Mouse (Mus musculus): ENCODE measurements at regions not wholly inside any gene's neighbourhood (a gene's known extent, or its start where the extent isn't known, plus 50 kb on each side); places are given as distances from the start of the nearest gene placed in this dataset.
A peak's percentile ranks its signal among the peaks of the same experiment; 100 is the strongest.

- Histone ChIP-seq H3K4me3 (no peak overlapping the region), H3K36me3 (no peaks in the 10 kb centered on the region), H3K4me2 (no peak overlapping the region), H3K9ac (no peak overlapping the region), H3K27ac (no peak overlapping the region), H3K4me1 (replicated peaks) (no peaks in the 10 kb centered on the region), H3K9me3 (replicated peaks) (no peaks in the 10 kb centered on the region), H3K27me3 (no peaks in the 10 kb centered on the region)
- no peak for ATAC-seq (replicated peaks; ENCODE audit: insufficient number of reproducible peaks, insufficient read depth, low FRiP score, low read depth)
- 30% methylated on average over 3 of the region's 3 CpGs for WGBS
Measured at GRCm38 (mm10) chr1:52397460-52397859, 103.0 kb downstream of the Nab1 start.

GRCm38 (mm10) chr1:52392933-52393332 is 107.5 kb downstream of the Nab1 start:
- no peaks in the 10 kb centered on the region for H3K4me1 ChIP-seq (replicated peaks)
- WGBS: 43% methylated on average over 2 of the region's 2 CpGs
- H3K36me3 ChIP-seq: no peaks in the 10 kb centered on the region
- no peaks in the 10 kb centered on the region for H3K9me3 ChIP-seq (replicated peaks)
- H3K4me3 ChIP-seq: no peak overlapping the region
- no peak overlapping the region for H3K4me2 ChIP-seq
- H3K27me3 ChIP-seq: no peaks in the 10 kb centered on the region
- no peak overlapping the region for H3K9ac ChIP-seq
- no peak overlapping the region for H3K27ac ChIP-seq
- ATAC-seq (replicated peaks; ENCODE audit: insufficient number of reproducible peaks, insufficient read depth, low FRiP score, low read depth): no peak

- no peaks in the 10 kb centered on the region for H3K9me3 ChIP-seq (replicated peaks)
- H3K4me1 ChIP-seq (replicated peaks): no peaks in the 10 kb centered on the region
- WGBS: 69% methylated on average over 6 of the region's 6 CpGs
- no peak overlapping the region for H3K4me2 ChIP-seq
- no peak overlapping the region for H3K4me3 ChIP-seq
- H3K27me3 ChIP-seq: no peaks in the 10 kb centered on the region
- no peaks in the 10 kb centered on the region for H3K36me3 ChIP-seq
- no peak for ATAC-seq (replicated peaks; ENCODE audit: insufficient number of reproducible peaks, insufficient read depth, low FRiP score, low read depth)
- H3K9ac ChIP-seq: no peak overlapping the region
- no peak overlapping the region for H3K27ac ChIP-seq
Measured at GRCm38 (mm10) chr1:52388836-52389235, 111.6 kb downstream of the Nab1 start.

- Histone ChIP-seq H3K9me3 (replicated peaks) (no peaks in the 10 kb centered on the region), H3K4me1 (replicated peaks) (no peaks in the 10 kb centered on the region), H3K36me3 (no peaks in the 10 kb centered on the region), H3K27me3 (no peaks in the 10 kb centered on the region), H3K4me3 (no peak overlapping the region), H3K4me2 (no peak overlapping the region), H3K9ac (no peak overlapping the region), H3K27ac (no peak overlapping the region)
- WGBS: 47% methylated on average over 6 of the region's 6 CpGs
- ATAC-seq (replicated peaks; ENCODE audit: insufficient number of reproducible peaks, insufficient read depth, low FRiP score, low read depth): no peak
Measured at GRCm38 (mm10) chr1:52388118-52388517, 112.4 kb downstream of the Nab1 start.

- no peak for ATAC-seq (replicated peaks; ENCODE audit: insufficient number of reproducible peaks, insufficient read depth, low FRiP score, low read depth)
- WGBS: 82% methylated on average over 3 of the region's 3 CpGs
Measured at GRCm38 (mm10) chr1:52387062-52387461, 113.4 kb downstream of the Nab1 start.

GRCm38 (mm10) chr1:52375320-52375719 is 125.2 kb downstream of the Nab1 start:
- no peak overlapping the region for H3K27ac ChIP-seq

More at GRCm38 (mm10) chr1:52387062-52387461, 113.4 kb downstream of the Nab1 start:
- H3K27me3 ChIP-seq: no peaks in the 10 kb centered on the region
- H3K4me1 ChIP-seq (replicated peaks): no peaks in the 10 kb centered on the region
- no peak overlapping the region for H3K27ac ChIP-seq
- H3K36me3 ChIP-seq: no peaks in the 10 kb centered on the region
- H3K4me2 ChIP-seq: no peak overlapping the region
- H3K9ac ChIP-seq: no peak overlapping the region
- no peaks in the 10 kb centered on the region for H3K9me3 ChIP-seq (replicated peaks)
- no peak overlapping the region for H3K4me3 ChIP-seq

GRCm38 (mm10) chr1:52374666-52375065 is 125.8 kb downstream of the Nab1 start:
- Histone ChIP-seq H3K4me1 (replicated peaks) (no peaks in the 10 kb centered on the region), H3K36me3 (no peaks in the 10 kb centered on the region), H3K27ac (no peak overlapping the region), H3K4me3 (no peak overlapping the region), H3K27me3 (no peaks in the 10 kb centered on the region), H3K9me3 (replicated peaks) (no peaks in the 10 kb centered on the region), H3K9ac (no peak overlapping the region), H3K4me2 (no peak overlapping the region)
- 79% methylated on average over 2 of the region's 2 CpGs for WGBS
- ATAC-seq (replicated peaks; ENCODE audit: insufficient number of reproducible peaks, insufficient read depth, low FRiP score, low read depth): no peak

More at GRCm38 (mm10) chr1:52375320-52375719, 125.2 kb downstream of the Nab1 start:
- Histone ChIP-seq H3K4me2 (no peak overlapping the region), H3K4me3 (no peak overlapping the region), H3K36me3 (no peaks in the 10 kb centered on the region), H3K27me3 (no peaks in the 10 kb centered on the region), H3K9ac (no peak overlapping the region), H3K9me3 (replicated peaks) (no peaks in the 10 kb centered on the region), H3K4me1 (replicated peaks) (no peaks in the 10 kb centered on the region)
- no peak for ATAC-seq (replicated peaks; ENCODE audit: insufficient number of reproducible peaks, insufficient read depth, low FRiP score, low read depth)
- 66% methylated on average over 6 of the region's 6 CpGs for WGBS

GRCm38 (mm10) chr1:52373817-52374216 is 126.7 kb downstream of the Nab1 start:
- no peaks in the 10 kb centered on the region for H3K36me3 ChIP-seq

GRCm38 (mm10) chr1:52366386-52366785 is 133.4 kb upstream of the Gls start:
- H3K4me1 ChIP-seq (replicated peaks): peaks cover 16% of the 10 kb centered on the region; the same call in 1 of the 2 replicates
- no peak overlapping the region for H3K27ac ChIP-seq
- no peaks in the 10 kb centered on the region for H3K9me3 ChIP-seq (replicated peaks)
- H3K4me3 ChIP-seq: no peak overlapping the region
- no peaks in the 10 kb centered on the region for H3K36me3 ChIP-seq
- ATAC-seq (replicated peaks; ENCODE audit: insufficient number of reproducible peaks, insufficient read depth, low FRiP score, low read depth): no peak
- WGBS: 36% methylated on average over 7 of the region's 7 CpGs
- no peak overlapping the region for H3K4me2 ChIP-seq
- H3K27me3 ChIP-seq: no peaks in the 10 kb centered on the region
- H3K9ac ChIP-seq: no peak overlapping the region

More at GRCm38 (mm10) chr1:52373817-52374216, 126.7 kb downstream of the Nab1 start:
- WGBS: 61% methylated on average over 2 of the region's 2 CpGs
- no peak for ATAC-seq (replicated peaks; ENCODE audit: insufficient number of reproducible peaks, insufficient read depth, low FRiP score, low read depth)
- no peaks in the 10 kb centered on the region for H3K27me3 ChIP-seq
- no peaks in the 10 kb centered on the region for H3K9me3 ChIP-seq (replicated peaks)
- H3K4me1 ChIP-seq (replicated peaks): no peaks in the 10 kb centered on the region
- no peak overlapping the region for H3K4me3 ChIP-seq
- no peak overlapping the region for H3K4me2 ChIP-seq
- no peak overlapping the region for H3K9ac ChIP-seq
- no peak overlapping the region for H3K27ac ChIP-seq

- WGBS: 65% methylated on average over 3 of the region's 3 CpGs
- no peak for ATAC-seq (replicated peaks; ENCODE audit: insufficient number of reproducible peaks, insufficient read depth, low FRiP score, low read depth)
- H3K36me3 ChIP-seq: no peaks in the 10 kb centered on the region
- no peaks in the 10 kb centered on the region for H3K27me3 ChIP-seq
- no peak overlapping the region for H3K9ac ChIP-seq
- peaks cover 16% of the 10 kb centered on the region; the same call in 1 of the 2 replicates for H3K4me1 ChIP-seq (replicated peaks)
- H3K4me3 ChIP-seq: no peak overlapping the region
- no peak overlapping the region for H3K27ac ChIP-seq
- H3K4me2 ChIP-seq: no peak overlapping the region
- H3K9me3 ChIP-seq (replicated peaks): no peaks in the 10 kb centered on the region
Measured at GRCm38 (mm10) chr1:52363625-52364024, 130.6 kb upstream of the Gls start.

GRCm38 (mm10) chr1:52362976-52363375 is 129.9 kb upstream of the Gls start:
- Histone ChIP-seq H3K9me3 (replicated peaks) (no peaks in the 10 kb centered on the region), H3K4me3 (no peak overlapping the region), H3K4me2 (no peak overlapping the region), H3K27ac (no peak overlapping the region), H3K4me1 (replicated peaks) (peaks cover 16% of the 10 kb centered on the region; the same call in 1 of the 2 replicates), H3K9ac (no peak overlapping the region), H3K36me3 (no peaks in the 10 kb centered on the region), H3K27me3 (no peaks in the 10 kb centered on the region)
- no peak for ATAC-seq (replicated peaks; ENCODE audit: insufficient number of reproducible peaks, insufficient read depth, low FRiP score, low read depth)

GRCm38 (mm10) chr1:52354041-52354582 is 121.1 kb upstream of the Gls start:
- peak overlapping the region; percentile 55 for H3K27ac ChIP-seq
- H3K4me1 ChIP-seq (replicated peaks): 0 out of 2 replicates have a peak, but pooled peaks cover 3% of the 10 kb centered on the region
- H3K27me3 ChIP-seq: no peaks in the 10 kb centered on the region
- H3K9ac ChIP-seq: no peak overlapping the region
- WGBS: 58% methylated on average over 6 of the region's 6 CpGs
- peak; percentile 86 for ATAC-seq (replicated peaks; ENCODE audit: insufficient number of reproducible peaks, insufficient read depth, low FRiP score, low read depth)
- no peaks in the 10 kb centered on the region for H3K36me3 ChIP-seq
- H3K9me3 ChIP-seq (replicated peaks): no peaks in the 10 kb centered on the region
- H3K4me2 ChIP-seq: no peak overlapping the region
- H3K4me3 ChIP-seq: no peak overlapping the region
